Mouse (Mus musculus) liver, adult (tissue): Measurements from ENCODE around the gene Tiam1.

Experiments
- GATA4 ChIP-seq: IDR thresholded peaks from 2 replicates; pipeline ENCODE4 v1.6.1; 2014; ENCODE audit warnings: mild to moderate bottlenecking, low read length; ENCODE audit not compliant: insufficient replicate concordance

Tiam1 gene

GRCm38 (mm10) chr16:89762523-89762922, 381.0 kb downstream of the Tiam1 start:
- no peak for TF ChIP-seq GATA4

DNA sequence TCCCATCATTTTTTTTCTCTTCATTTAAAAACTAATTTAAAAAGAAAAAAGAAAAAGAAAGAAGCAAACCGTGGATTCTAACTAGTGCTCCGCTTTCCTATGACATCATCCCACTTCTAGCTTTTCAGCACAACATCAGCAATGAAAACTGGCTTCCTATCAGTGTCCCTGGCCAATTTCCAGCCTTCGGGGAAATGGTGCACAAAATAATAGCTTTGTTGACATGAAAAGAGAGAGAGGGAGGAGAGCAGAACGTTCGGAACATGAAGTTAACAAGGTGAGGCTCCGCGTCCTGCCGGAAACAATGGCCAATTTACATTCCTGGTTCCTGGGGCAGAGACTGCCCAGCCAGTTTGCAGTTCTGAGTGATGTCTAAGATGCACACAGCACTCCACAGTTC, 381.5 kb downstream of the Tiam1 start:
- TF ChIP-seq GATA4 = no peak

- TF ChIP-seq GATA4 = no peak
These were observed 386.2 kb downstream of the Tiam1 start for GRCm38 (mm10) chr16:89757384-89757783.

GRCm38 (mm10) chr16:89754709-89755108, 388.9 kb downstream of the Tiam1 start:
- TF ChIP-seq GATA4 = no peak

GRCm38 (mm10) chr16:89747864-89748263, 395.7 kb downstream of the Tiam1 start:
- TF ChIP-seq GATA4 = no peak

DNA sequence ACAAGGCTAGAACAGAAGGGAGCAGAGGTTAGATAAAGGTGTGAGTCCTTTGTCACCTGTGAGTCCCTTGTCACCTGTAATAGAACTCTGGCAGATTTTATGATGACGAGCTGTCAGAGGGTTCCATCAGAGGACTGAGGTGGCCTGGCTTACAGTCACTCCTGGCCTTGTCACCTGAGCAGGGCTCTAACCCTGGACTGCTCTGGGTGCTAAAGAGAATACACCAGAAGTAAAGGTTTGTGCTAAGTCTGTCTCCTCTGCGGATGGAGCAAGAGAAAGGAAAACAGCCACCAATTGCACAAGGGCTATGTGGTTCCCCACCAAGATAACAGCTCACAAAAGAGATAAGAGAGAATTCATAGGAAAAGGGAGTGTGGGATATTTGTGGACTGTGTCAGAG, 404.0 kb downstream of the Tiam1 start:
- no peak for TF ChIP-seq GATA4

DNA sequence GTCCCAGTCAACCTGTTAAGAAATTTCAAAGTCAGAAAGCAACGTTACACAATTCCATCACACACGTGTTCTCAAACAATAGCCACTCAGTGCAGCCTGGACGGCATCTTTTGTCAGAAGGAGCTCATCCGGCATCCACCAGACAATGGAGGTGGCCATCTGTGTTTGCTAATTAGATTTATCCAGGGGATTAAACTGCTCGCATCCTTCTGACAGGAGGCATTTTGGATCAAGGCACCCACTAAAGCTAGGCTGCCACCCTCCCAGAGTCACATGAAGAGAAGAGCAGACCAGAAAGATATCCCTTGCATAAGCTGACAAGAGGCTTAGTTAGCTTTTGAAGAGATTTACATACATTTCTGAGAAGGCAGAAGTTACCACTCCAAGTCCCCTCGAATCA, 404.6 kb downstream of the Tiam1 start:
- TF ChIP-seq GATA4 = no peak
